Mouse (Mus musculus) liver, embryonic 11.5 days (tissue): ENCODE measurements at regions not wholly inside any gene's neighbourhood (a gene's known extent, or its start where the extent isn't known, plus 50 kb on each side); places are given as distances from the start of the nearest gene placed in this dataset.

Experiments used
- ATAC-seq: fragments of 200-750 bp; cut with Nextera tagmentation; replicated peaks from 2 replicates; pipeline ENCODE4 v1.8.0; 2017; ENCODE audit warnings: moderate number of reproducible peaks, mild to moderate bottlenecking, moderate TSS enrichment, moderate library complexity; ENCODE audit not compliant: low FRiP score
- DNase-seq: peaks from one replicate; pipeline ENCODE4 v3.0.0-alpha.2; 2017; ENCODE audit warnings: low spot score
- H3K27ac ChIP-seq: fragments of 300-500 bp; sonication (generic); 2 replicates; pipeline ENCODE4 v1.5.1; 2014; ENCODE audit warnings: mild to moderate bottlenecking, low read depth, low read length, control low read depth
- H3K27me3 ChIP-seq: fragments of 300-500 bp; sonication (generic); replicated peaks from 2 replicates; pipeline ENCODE4 v1.6.1; 2014; ENCODE audit warnings: low read length, mixed read lengths; ENCODE audit not compliant: control insufficient read depth, insufficient read depth
- H3K36me3 ChIP-seq: fragments of 300-500 bp; sonication (generic); 2 replicates; pipeline ENCODE4 v1.6.1; 2014; ENCODE audit warnings: mild to moderate bottlenecking, low read length, moderate library complexity, mixed read lengths; ENCODE audit not compliant: control insufficient read depth, insufficient read depth
- H3K4me1 ChIP-seq: fragments of 300-500 bp; sonication (generic); replicated peaks from 2 replicates; pipeline ENCODE4 v1.6.1; 2014; ENCODE audit warnings: low read length, mixed read lengths; ENCODE audit not compliant: control insufficient read depth, insufficient read depth
- H3K4me2 ChIP-seq: fragments of 300-500 bp; sonication (generic); 2 replicates; pipeline ENCODE4 v1.6.1; 2014; ENCODE audit warnings: mild to moderate bottlenecking, control low read depth, moderate library complexity
- H3K4me3 ChIP-seq: fragments of 300-500 bp; sonication (generic); 2 replicates; pipeline ENCODE4 v1.5.1; 2014; ENCODE audit warnings: low read depth, low read length, control low read depth
- H3K9ac ChIP-seq: fragments of 300-500 bp; sonication (generic); 2 replicates; pipeline ENCODE4 v1.6.1; 2014; ENCODE audit warnings: low read depth, low read length, control low read depth
- H3K9me3 ChIP-seq: fragments of 300-500 bp; sonication (generic); 2 replicates; pipeline ENCODE4 v1.6.1; 2016; ENCODE audit warnings: low read length, inconsistent platforms, mixed read lengths; ENCODE audit not compliant: control insufficient read depth
- WGBS: fragments of 180-500 bp; shearing (Covaris S2); extraction: QIAGEN DNeasy Blood & Tissue Kit; methylation state at CpG from one replicate; pipeline ENCODE4 v1.1.7; 2014; 5-methylcytosine and 5-hydroxymethylcytosine counted together

DNA sequence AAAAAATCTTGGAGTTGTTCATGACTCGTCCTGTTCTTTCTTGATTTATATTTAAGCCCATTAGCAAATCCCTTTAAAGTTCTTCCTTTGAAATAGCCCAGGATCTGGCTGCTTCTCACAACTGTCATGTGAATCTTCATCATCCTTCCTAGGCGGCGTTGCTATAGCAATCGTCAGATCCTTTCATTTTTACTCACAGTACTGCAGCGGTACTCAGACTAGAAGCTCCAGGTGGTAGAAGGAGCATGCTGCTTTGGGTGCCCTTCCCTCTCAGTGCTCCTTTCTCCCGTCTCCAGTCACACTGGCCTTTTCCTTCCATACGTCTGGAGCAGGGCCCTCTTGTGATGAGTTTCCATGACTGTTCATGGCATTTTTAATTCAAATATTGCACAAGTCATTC lies 93.1 kb downstream of the Gm10260 start:
- Histone ChIP-seq H3K36me3 (no peaks in the 10 kb centered on the region), H3K27ac (no peak overlapping the region), H3K9me3 (no peaks in the 10 kb centered on the region), H3K4me1 (no peaks in the 10 kb centered on the region), H3K9ac (no peak overlapping the region), H3K27me3 (no peaks in the 10 kb centered on the region), H3K4me3 (no peak overlapping the region), H3K4me2 (no peak overlapping the region)
- DNase-seq (no peak), ATAC-seq (no peak)
- WGBS = 78% methylated on average over 7 of the region's 7 CpGs

DNA sequence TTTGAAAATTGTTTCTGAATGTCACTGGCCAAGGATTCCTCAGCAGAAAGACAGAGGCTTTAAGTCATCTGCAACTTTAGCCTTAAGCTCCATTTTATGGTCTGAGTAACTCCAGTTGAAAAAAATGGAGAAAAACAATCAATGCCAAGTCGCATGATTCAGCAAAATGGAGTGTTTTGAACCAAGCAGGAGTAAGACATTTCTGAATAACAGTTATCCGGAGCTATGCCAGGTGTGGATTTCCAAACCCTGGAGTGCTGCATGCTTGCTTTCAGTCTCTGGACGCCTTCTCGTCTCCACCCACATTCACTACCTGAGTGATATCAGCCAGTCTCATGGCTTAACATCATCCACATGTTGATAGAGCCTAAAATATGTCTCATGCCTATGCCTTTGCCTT lies 93.7 kb downstream of the Gm10260 start:
- H3K9me3 ChIP-seq = no peaks in the 10 kb centered on the region
- no peak overlapping the region for H3K4me3 ChIP-seq
- H3K4me2 ChIP-seq = no peak overlapping the region
- no peaks in the 10 kb centered on the region for H3K27me3 ChIP-seq
- H3K9ac ChIP-seq = no peak overlapping the region
- WGBS = 76% methylated on average over 4 of the region's 4 CpGs
- DNase-seq (no peak), ATAC-seq (no peak)
- no peaks in the 10 kb centered on the region for H3K36me3 ChIP-seq
- no peaks in the 10 kb centered on the region for H3K4me1 ChIP-seq
- no peak overlapping the region for H3K27ac ChIP-seq

DNA sequence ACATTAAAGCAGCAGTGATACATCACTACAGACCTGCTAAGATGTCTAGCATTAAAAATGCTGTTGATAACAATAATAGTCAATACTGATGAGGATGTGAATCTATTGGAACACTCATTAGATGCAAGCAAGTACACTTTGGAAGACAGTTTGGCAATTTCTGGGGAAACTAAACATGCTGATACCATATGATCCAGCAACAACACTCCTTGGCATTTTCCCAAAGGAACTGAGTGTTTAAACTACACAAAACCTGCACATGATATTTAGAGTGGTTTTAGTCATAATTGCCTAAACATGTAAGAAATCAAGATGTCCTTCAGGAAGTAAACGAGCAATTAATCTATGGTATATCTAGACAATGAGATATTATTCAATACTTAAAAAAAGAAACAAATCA lies 95.2 kb downstream of the Gm10260 start:
- ATAC-seq (no peak), DNase-seq (no peak)
- H3K36me3 ChIP-seq = no peaks in the 10 kb centered on the region
- H3K27ac ChIP-seq = no peak overlapping the region
- H3K27me3 ChIP-seq = no peaks in the 10 kb centered on the region
- 76% methylated on average over 1 of the region's 1 CpGs for WGBS
- H3K4me3 ChIP-seq = no peak overlapping the region
- H3K4me2 ChIP-seq = no peak overlapping the region
- no peaks in the 10 kb centered on the region for H3K9me3 ChIP-seq
- no peaks in the 10 kb centered on the region for H3K4me1 ChIP-seq
- no peak overlapping the region for H3K9ac ChIP-seq

DNA sequence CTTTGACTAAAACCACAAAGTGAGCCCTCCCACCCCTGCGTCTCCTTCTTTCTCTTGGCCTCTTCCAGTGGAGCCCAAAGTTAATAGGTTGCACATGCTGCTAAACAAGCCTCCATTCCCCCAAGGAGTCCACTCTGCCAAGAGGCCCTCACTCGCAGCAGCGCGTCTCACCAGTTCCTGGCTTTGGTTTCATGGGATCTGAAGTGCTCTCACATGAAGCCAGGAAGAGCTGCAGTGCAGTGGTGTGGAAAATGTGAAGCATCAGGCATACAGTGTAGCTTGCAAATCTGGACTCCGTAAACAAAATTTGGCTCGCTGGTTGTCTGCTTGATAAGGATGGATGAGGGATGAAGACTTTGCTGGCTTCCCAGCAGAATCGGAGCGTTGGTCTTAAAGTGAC lies 97.7 kb downstream of the Gm10260 start:
- DNase-seq = no peak
- Histone ChIP-seq H3K27ac (no peak overlapping the region), H3K4me2 (no peak overlapping the region), H3K27me3 (no peaks in the 10 kb centered on the region), H3K9me3 (no peaks in the 10 kb centered on the region), H3K4me1 (no peaks in the 10 kb centered on the region), H3K36me3 (no peaks in the 10 kb centered on the region), H3K4me3 (no peak overlapping the region), H3K9ac (no peak overlapping the region)
- 69% methylated on average over 8 of the region's 8 CpGs for WGBS
- ATAC-seq = no peak

DNA sequence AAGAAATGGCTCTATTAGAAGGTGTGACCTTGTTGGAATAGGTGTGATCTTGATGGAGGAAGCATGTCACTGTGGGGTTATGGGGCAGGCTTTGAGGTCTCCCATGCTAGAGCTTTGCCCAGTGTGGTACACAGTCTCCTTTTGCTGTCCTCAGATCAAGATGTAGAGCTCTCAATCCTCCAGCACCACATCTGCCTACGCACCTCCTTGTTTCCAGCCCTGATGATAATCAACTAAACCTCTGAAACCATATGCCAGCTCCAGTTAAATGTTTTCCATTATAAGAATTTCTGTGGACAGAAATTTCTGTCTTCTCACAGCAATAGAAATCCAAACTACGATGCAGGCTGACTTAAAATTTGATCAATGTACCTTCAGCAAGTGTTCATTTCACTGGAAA lies 103.8 kb downstream of the Gm10260 start:
- Histone ChIP-seq H3K4me2 (no peak overlapping the region), H3K27me3 (no peaks in the 10 kb centered on the region), H3K36me3 (no peaks in the 10 kb centered on the region), H3K4me3 (no peak overlapping the region), H3K27ac (no peak overlapping the region), H3K9me3 (no peaks in the 10 kb centered on the region), H3K4me1 (no peaks in the 10 kb centered on the region), H3K9ac (no peak overlapping the region)
- WGBS = 86% methylated on average over 2 of the region's 2 CpGs
- ATAC-seq (no peak), DNase-seq (no peak)

DNA sequence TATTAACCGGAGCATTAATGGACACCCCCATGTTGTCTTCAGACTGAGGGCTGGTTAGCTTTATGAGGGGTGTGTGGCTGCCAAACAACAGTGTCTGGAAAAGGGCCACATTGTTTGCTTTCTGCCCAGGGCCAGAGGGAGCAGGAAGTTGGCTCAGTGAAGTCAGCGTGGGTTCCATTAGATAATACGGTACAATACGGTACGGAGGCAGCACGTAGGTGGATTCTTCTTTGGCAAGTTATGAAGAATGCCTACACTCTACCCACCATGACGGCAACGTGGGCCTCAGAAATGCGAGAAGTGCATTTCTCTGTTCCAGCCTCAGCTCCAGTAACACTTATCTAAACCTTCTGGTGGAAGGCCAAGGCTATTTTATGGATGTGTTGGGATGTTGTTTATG lies 108.2 kb downstream of the Gm10260 start:
- ATAC-seq (no peak), DNase-seq (no peak)
- WGBS = 87% methylated on average over 9 of the region's 9 CpGs
- H3K4me2 ChIP-seq = no peak overlapping the region
- H3K9ac ChIP-seq = no peak overlapping the region
- H3K4me1 ChIP-seq = no peaks in the 10 kb centered on the region
- H3K27ac ChIP-seq = no peak overlapping the region
- H3K9me3 ChIP-seq = 0 out of 2 replicates have a peak, but pooled peaks cover 3% of the 10 kb centered on the region
- no peak overlapping the region for H3K4me3 ChIP-seq
- no peaks in the 10 kb centered on the region for H3K36me3 ChIP-seq
- no peaks in the 10 kb centered on the region for H3K27me3 ChIP-seq

DNA sequence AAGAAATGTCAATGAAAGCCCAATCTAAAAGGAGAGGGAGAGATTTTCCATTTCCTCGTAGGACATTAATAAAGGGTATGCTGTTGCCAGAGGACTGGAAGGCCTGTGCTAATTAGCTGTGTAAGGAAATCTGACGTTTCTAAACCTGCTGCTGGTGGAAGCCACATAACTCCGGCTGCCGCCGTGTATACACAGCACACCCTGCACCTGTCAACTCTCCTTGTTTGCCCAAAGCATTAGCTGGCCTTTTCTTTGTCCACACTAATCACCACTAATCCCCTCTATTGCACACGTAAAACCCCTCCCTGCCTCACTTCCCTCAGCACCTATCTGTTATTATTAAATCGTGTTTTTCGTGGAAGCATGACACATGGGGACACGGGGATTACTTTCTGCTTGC lies 108.7 kb downstream of the Gm10260 start:
- ATAC-seq (no peak), DNase-seq (no peak)
- H3K27ac ChIP-seq = no peak overlapping the region
- 72% methylated on average over 9 of the region's 9 CpGs for WGBS
- H3K9ac ChIP-seq = no peak overlapping the region
- no peak overlapping the region for H3K4me3 ChIP-seq
- no peak overlapping the region for H3K4me2 ChIP-seq
- H3K9me3 ChIP-seq = 0 out of 2 replicates have a peak, but pooled peaks cover 3% of the 10 kb centered on the region
- H3K27me3 ChIP-seq = no peaks in the 10 kb centered on the region
- no peaks in the 10 kb centered on the region for H3K4me1 ChIP-seq
- H3K36me3 ChIP-seq = no peaks in the 10 kb centered on the region

DNA sequence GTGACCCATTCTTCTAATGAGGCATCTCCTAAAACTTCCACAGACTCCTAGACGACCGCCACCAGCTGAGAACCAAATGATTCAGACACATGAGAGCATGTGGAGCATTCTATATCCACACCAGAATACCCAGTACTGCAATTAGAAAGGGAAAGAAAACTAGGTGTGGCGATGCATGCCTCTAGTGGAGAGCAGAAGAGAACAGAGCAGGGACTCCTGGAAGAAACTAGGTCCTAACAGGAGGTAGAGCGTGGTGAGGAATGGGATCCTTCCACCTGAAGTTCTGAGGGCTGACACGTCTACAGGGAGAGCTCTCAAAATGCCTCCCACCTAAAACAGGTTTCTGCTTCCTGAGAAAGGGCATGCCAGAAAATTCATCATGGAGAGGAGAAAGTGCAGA lies 109.3 kb downstream of the Gm10260 start:
- ATAC-seq (no peak), DNase-seq (no peak)
- Histone ChIP-seq H3K27ac (no peak overlapping the region), H3K4me1 (no peaks in the 10 kb centered on the region), H3K36me3 (no peaks in the 10 kb centered on the region), H3K27me3 (no peaks in the 10 kb centered on the region), H3K9ac (no peak overlapping the region), H3K9me3 (0 out of 2 replicates have a peak, but pooled peaks cover 3% of the 10 kb centered on the region), H3K4me2 (no peak overlapping the region), H3K4me3 (no peak overlapping the region)
- 82% methylated on average over 5 of the region's 5 CpGs for WGBS

DNA sequence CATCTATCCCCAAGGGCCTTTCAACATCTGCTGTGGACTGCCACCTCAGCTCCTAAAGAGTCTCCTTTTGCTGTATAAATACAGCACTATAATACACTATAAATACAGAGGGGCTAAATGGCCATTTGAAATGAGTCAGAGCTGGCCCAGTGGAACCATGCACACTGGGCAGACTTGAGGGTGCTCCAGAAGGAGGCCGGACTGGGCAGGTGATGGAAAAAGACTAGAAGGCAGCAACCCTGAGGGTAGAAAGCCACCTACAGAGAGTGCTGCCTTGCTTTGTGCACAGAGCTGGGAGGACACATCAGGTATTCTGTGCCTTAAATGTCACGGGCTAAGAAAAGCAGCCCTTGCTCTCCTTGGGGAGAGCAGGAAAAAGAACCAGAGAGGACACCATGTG lies 110.2 kb downstream of the Gm10260 start:
- 0 out of 2 replicates have a peak, but pooled peaks cover 3% of the 10 kb centered on the region for H3K9me3 ChIP-seq
- H3K4me1 ChIP-seq = no peaks in the 10 kb centered on the region
- DNase-seq (no peak), ATAC-seq (no peak)
- no peak overlapping the region for H3K4me2 ChIP-seq
- H3K36me3 ChIP-seq = no peaks in the 10 kb centered on the region
- H3K9ac ChIP-seq = no peak overlapping the region
- H3K27ac ChIP-seq = no peak overlapping the region
- 86% methylated on average over 2 of the region's 2 CpGs for WGBS
- H3K4me3 ChIP-seq = no peak overlapping the region
- H3K27me3 ChIP-seq = no peaks in the 10 kb centered on the region
